Mouse (Mus musculus) megakaryocyte progenitor cell, adult 5-6 weeks (primary cell): Measurements from ENCODE around the gene Reep6. TPM values are rescaled to one million over a fixed set of nuclear protein-coding genes. Genes with fewer than 3 reads are reported as not detected.

Experiments
- ATAC-seq: replicated peaks from 2 replicates; pipeline ENCODE4 v1.8.0; 2016; ENCODE audit warnings: mild to moderate bottlenecking, moderate TSS enrichment, inconsistent platforms; ENCODE audit not compliant: poor library complexity
- total RNA-seq, 2 experiments: library from RNA; stranded (forward) in 1 of 2; stranded (reverse) in 1 of 2; fragments of 157-497, 149-512 nt in 1 of 2; fragments of 200-1000 nt in 1 of 2; gene quantifications; 2 replicates each; pipeline versions ENCODE4 v1.2.3 to v1.2.4; 2015 to 2017

Reep6 gene
- total RNA-seq (2015) = 2.7 and 3.8 TPM in 2 replicates
- 1.2 and 1.5 TPM in 2 replicates for total RNA-seq (2017)

DNA sequence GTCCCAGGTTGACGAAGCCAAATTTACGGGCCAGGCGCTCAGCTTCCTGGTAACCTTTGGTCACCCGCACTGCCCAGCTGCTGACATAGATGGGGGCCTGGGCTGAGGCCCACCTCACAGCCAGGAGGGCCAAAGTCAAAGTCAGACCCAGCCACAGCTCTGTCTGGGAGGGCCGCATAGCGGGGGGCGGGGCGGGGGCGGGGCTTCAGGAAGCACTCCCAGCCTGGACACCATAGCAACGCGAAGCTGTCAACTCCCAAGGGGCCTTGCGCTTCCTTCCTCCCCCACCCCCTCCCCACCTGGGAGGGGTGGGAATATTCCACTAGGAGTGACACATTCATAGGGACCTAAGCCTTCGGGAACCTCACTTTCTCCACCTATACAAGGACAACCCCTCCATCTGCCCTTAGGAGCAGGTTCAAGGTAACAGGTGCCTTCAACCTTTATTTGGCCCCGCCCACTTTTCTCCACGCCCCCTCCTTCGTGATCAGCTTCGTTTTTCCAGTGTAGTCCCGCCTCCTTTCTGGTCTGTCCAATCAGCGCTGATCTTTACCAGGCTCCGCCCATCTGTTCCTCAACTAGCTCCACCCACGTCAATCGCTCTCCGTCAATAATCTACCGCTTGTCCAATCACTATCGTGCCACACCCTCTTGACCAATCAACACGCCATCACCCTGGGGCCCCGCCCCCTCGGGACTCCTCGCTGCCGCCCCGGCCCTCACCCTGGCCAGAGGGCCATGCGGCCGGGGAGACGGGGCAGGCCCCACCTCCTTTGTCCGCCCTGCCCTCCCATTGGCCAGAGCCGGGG is at the start of gene Reep6, which contains the start of gene Pcsk4:
Reep6 (plus strand) TSS at position 681 of the 809 bp plus-strand sequence.
Pcsk4 (minus strand) TSS at position 226 of the 809 bp plus-strand sequence.
- ATAC-seq = peak; percentile 92

DNA sequence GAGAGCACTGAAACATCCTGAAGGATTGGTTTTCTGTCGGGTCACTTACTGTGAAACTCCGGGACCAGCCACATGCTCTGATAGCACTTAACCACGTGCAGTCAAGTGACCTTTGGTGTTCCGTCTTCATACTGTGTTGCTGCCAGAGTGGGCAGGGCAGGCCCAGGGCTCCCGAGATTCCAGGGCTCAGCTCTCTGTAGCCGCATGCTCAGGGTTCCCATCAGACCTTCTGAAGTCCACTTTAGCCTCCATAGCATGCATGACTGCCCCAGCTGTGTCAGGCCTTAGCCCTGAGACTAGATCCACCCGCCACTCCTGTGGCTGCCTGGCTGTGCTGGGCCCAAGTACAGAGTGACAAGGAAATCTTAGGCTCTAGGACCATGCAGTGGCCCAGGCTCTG is 48.4 kb upstream of the Reep6 start:
- no peak for ATAC-seq

DNA sequence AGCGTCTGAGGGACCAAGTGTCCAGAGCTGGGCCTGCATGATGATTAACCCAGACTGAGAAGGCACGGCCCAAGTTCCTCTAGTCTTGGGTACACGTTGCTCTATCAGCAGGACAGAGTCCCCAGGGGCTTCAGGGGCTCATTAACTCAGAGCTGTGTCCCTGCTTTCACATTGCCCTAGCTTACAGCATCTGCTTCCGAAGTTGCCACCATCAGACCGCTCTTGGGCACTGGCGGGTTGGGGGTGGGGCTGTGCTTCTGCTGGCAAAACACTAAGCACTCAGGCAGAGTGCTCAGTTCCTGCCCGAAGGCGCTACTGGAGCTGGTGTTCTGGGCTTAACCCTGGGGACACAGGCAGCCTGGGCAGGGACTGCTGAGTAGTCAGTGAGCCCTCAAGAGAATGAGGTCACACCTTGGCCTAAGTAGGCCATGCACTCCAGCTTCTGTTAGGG is 47.8 kb upstream of the Reep6 start:
- peak; percentile 36; the same call in 1 of the 2 replicates for ATAC-seq

DNA sequence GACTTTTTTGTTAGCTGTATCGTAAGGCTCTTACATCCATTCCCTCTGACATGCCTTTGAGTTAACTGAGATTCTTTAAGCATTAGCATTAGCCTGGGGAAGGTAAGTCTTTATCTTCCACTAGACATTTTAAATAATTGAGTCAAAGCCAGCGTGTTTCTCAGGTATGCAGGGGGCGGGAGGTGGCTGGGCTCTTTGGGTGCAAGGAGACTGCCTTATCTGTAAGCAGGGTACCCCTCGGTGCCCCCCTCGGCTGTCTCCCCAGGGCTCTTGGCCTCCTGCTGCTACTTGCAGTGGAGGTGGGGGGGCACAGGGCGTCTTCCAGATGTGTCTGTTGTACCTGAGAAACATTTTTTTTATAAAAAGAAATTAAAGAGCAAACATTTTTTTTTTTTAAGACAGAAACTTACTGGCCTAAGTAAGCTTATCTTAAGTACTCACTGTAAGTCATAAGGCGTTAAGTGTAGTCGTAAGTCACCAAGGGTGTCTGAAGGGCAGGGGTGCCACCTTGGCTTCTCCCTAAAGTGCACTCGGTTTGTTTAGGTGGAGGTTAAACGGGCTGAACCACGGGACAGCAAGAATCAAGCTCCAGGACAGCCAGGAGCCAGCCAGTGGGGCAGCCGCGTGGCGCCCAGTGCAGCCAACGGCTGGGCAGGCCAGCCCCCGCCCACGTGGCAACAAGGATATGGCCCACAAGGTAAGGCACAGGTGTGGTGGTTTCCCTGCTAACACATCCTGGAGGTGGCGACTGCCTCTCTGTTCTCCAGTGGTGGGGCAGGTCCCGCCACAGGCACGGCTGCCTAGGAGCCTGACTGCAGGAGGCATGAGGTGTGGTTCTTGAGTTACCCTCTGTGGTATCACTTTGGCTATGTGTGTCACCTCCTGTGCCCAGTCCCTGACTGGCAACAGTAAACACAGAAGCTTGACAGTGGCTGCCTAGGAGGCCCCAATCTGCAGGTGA is 47.0 kb upstream of the Reep6 start:
- ATAC-seq = no peak

DNA sequence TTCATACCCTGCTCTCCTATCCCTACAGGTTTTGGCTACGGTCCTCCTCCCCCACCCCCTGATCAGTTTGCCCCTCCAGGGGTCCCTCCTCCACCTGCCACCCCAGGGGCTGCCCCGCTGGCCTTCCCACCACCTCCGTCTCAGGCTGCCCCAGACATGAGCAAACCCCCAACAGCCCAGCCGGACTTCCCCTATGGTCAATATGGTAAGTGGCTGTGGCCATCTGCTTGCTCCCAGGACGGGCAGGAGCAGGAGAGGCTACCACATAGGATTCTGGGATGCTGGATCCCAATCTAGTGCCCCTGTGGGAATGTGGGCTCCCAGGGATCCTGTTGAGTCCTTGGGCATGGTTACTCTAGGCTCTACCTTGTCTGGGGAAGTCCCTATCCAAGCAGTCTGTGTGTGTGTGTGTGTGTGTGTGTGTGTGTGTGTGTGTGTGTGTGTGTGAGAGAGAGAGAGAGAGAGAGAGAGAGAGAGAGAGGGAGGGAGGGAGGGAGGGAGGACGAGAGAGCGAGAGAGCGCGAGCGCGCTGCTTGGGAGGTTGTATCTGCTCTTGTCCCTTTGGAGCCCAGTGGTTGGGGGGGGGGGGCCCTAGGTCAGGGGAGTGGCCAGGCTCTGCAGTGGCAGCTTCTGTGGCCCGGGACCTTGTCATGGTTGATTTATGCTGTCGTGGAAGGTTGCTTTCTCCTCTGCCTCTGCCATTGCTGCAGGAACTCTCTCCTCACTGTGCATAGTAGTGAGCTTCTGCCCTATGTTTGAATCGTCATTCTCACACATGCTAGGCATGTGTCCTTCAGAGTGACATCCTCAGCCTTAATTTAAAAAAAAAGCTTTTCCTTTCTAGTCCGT is 44.3 kb upstream of the Reep6 start:
- ATAC-seq = no peak

DNA sequence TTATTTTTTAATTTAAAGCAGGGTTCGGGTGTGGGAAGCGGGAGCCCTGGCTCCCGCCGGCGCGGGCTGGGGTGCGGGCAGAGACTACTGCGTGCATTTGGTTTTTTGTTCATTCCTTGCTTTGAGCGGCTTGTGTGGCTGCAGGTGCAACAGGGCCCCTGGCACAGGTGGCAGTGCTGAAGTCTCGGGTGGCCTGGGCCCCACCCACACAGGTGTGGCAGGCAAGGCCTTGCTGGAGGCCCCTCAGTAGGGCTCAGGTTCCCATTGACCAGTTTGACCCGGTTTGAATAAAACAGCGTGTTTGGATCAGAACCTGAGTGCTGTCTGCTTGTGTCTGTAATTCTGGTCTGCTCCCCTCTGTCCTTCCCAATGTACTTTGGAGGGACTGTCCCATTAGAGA is 41.7 kb upstream of the Reep6 start:
- ATAC-seq = no peak

DNA sequence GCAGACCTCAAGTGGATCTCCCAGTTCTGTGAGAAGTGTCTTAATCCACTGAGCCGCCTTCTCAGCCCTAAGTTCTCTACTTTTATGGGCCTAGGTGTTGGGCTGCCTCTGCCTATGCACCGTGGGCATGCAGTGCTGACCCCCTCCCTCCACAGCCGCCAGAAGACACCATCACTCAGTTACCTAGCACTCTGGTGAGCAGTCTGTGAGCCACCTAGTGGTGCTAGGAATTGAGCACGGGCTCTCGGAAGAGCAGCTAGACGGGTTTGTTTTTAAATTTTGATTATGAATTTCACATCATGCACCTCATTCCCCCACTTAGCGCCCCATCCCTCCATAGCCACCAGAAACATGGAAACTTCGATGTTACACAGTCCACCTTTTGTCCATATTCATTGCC is 41.1 kb upstream of the Reep6 start:
- ATAC-seq = no peak

DNA sequence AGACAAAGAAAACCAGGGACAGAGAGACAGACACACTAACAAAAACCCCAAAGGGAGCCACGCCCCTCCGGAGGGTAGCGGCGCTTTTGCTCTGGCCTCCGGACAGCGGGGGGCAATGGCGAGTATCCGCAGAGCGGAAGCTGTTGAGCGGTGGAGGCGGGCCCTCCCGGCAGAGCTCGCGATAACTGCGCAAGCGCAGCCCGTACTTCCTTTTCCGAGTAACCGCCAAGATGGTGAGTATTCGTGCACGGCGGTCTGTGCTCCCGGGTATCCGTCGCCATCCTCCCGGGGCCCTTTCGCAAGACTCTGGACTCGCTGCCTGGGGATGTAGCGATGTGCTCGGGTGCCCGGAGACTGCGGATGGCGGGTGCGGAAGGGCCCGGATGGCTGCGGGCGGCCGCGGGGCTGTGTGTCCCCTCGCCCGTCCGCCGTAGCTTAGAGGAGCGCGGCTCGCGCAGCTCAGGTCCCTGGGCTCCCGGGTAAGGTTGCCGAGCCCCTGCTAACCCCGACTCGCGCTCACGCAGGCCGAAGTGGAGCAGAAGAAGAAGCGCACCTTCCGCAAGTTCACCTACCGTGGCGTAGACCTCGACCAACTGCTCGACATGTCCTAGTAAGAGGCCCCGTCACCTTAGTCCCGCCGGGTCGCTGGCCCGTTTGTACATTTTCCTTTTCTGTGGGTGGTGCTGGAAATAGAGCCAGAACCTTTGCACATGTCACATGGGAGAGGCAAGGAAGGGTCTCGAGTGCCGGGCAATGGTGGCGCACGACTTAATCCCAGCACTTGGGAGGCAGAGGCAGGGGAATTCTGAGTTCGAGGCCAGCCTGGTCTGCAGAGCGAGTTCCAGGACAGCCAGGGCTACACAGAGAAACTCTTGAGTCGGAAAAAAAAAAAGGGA is 37.3 kb upstream of the Reep6 start, which contains the start of gene Rps15:
Rps15 (plus strand) TSS at position 203 of the 896 bp plus-strand sequence.
- ATAC-seq = peak; percentile 83

DNA sequence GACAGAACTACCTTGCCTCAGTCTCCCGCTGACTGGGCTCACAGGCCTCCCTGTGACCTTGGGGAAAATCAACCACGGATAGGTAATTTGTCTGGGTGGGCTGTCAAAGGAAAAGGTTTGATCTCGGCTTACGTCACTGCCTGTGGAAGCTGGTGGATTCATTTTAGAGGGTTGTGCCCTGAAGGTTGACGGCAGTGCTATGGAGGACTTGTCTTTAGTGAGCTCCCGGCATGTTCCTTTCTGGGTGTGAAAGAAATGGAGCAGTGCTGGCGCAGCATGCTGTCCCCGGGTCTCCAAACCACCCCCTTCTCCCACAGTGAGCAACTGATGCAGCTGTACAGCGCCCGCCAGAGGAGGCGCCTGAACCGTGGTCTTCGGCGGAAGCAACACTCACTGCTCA is 36.4 kb upstream of the Reep6 start:
- no peak for ATAC-seq

DNA sequence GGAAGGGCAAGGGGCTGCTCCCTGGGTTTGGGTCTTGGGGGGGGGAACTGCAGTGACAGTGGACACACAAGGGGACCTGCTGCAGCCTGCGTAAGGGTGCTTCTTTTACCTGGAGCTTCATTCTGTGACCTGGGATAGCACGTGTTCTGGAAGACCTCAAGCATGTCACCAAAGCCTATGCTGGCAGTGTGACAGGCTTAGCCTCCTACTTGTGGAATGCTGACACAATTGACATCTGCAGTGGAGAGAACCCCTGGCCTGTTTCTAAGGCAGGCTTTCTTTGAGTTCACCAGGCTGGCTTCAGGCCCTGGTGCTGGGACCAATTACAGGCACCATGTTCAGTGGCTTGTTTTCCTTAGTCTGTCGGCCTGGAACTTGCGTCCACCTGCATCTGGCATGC is 35.4 kb upstream of the Reep6 start:
- no peak for ATAC-seq

DNA sequence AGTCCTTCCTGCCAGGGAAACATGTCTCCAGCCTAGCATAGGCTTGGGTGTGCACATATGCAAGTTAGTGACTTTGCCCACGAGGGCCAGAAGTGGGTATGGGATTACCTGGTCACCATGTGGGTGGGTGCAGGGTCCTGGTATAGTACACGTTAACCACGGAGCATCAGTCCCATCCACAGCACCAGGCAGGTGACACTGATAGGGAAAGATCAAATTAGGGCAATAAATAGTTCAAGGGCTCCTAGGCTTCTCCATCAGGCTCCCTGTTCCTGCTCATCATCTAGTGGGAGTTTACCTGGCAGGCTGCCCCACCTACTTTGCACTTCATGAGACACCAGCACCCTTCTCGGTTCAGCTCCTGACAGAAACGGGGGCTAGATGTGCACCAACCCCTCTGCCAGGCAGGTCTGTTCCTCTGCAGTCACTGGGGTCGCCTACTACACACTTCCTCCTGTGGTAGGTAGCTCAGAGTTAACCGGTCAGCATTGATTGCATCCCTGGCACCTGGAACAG is 34.9 kb upstream of the Reep6 start:
- ATAC-seq = no peak

DNA sequence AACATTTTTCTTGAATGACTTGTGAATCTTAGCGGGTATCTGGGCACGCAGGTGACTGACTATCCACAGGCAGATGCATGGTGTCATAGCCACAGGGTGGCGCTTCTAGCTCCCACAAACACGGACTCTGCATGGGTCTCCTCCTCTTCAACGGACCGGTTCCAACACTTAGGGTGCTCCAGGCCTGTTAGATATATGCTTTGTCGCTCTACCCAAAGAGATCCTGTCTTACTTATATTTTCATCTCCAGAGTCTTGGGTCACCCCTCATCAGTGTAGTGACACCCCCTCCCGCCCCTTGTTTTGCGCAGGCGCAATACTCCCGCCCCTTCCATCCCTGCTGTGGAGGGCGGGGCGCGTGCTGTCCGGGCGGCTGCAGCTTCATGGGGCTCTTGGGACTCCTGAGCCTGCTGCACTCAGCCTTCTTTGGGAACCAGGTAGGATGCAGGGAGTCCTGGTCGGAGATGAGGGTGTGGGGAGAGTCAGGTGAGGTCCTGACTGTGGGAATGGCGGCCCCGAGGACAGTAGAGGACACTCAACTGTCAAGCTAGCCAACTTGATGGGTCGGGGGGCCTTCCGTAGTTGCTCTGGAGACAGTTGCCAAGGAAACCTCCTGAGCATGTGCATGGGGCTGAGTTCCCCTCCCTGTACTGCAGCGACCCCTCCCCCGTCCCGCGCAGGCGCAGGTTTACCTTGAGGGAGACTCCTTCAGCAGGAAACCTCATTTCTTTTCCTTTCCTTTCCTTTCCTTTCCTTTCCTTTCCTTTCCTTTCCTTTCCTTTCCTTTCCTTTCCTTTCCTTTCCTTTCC is 33.9 kb upstream of the Reep6 start, which contains the start of gene Apc2:
Apc2 (plus strand) TSS at position 360 of the 808 bp plus-strand sequence.
- peak; percentile 64 for ATAC-seq

DNA sequence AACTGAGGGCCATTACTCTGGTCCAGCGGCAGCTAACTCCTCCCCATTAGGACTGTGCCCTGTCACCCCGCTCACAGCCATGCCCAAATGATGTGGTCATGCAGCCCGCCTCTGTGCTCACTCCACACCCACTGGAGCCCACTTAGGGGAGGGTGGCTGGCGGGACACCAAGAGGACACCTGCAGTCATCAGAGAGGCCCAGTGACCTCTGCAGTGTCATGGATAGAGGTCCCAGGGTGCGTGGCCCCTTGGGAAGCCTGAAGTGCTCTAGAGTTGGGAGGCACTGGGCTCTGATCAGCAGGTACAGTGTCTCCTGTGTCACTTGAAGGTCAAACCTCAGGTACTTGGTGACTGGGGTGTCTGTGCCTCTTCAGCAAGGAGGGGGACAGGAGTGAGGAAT is 32.9 kb upstream of the Reep6 start:
- no peak for ATAC-seq

DNA sequence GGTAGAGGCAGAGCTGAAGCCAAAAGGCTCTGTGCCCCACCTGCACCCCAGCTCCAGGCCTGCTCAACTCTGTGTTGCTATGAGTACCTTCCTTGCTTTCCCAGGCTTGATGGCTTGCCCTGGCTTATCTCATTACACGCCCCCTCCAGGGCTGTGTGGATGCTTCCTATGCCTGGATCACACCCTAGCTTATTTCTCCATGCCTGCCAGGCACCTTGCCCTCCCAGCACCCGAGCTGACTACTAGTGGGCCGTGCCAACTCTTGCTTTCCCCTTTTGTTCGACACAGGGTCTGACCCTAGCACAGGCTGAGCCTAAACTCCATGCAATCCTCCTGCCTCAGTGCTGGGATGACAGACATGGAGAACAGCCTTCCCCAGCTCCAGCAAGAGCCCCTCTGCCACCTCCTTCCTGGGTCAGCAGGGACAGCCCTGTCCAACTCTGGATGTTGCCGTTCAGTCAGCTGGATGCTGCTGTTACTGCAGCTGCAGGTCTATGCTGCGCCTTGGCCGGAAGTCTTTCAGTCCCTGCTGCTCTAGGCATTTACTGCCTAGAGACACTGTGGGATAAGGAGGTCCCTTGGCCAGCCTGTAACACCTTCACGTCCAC is 32.1 kb upstream of the Reep6 start:
- no peak for ATAC-seq

DNA sequence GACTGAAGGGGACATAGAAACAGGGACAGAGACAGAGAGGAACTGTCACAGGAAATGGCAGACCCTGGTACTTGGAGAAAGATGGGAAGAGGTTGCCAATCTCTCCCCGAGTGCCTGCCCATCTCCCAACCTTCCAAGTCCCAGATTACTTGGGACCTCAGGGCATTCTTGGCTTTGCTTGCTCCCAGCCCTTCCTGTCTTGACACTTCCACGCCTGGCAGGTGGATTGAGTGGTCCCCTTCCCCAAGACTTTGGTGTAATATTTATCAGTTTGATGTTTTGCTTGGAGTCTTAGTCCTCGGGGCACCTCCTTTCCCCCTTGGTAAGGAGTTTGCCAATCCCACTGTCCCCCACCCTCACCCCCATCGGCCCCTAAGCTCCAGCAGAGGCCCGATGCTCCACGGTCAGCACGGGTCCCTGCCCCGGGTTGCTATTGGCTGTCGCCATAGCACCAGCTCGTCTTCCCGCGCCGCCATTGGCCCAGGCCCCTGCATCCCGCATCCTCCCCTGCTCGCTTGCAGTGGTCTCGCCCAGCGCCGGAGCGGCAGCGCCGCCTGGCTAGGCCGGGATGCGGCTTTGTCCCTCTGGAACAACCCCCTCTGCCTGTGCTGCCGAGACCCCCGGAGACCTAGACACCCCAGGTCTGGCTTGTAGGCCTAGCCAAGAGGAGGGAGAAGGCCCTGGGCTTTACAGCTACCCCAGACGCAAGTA is 31.0 kb upstream of the Reep6 start:
- no peak for ATAC-seq

DNA sequence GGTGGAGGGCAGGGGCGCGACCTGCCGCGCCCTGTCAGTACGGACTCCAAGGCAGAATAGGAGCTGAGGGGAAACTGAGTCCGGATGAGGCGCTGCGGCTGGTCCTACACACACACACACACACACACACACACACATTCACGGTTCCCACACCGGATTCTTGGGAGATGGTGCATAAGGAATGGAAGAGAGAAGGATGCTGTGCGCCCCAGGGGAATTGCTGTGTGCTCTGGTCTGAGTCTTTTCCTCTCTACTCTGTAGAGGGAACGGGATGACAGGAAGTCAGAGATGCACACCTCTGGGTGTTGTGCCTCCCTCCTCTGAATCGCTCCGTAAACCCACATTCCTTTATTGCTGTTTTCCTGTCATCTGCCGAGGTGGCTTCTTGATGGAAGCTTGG is 30.5 kb upstream of the Reep6 start:
- ATAC-seq = no peak

DNA sequence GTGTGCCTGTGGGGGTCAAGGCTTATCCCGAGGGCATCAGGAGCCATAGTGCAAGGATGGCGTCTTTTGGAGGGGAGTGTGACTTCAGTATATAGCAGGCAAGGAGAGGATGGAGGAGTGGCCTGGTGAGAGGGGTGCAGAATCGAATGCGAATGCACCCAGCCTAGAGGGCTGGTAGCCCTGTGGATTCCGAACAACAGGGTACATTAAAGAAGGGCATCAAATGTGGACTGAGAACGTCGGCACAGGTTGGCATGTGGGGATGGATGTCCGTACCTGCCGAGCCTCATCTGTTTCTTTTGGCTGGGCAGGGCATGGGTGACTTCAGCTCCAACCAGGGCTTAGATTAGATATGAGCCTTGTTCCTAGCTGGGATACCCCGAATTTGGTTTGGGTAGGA is 29.9 kb upstream of the Reep6 start:
- ATAC-seq = no peak
